Mouse (Mus musculus): ENCODE results near the gene Exd2.
A peak's percentile ranks its signal among the peaks of the same experiment; 100 is the strongest.
"Not testable (repeated sequence)": the region's sequence is repeated elsewhere in the genome, so short reads cannot be mapped to it uniquely, and the experiment has no call there.

Gene Exd2

GRCm38 (mm10) chr12:80462942-80463651, at the start of gene Exd2:
Gene Exd2 (plus strand): TSS chr12:80463095.
- peak; percentile 16 for DNase-seq (ENCODE audit: extremely low read depth, low read depth, low spot score)

- no peak for DNase-seq (ENCODE audit: extremely low read depth, low read depth, low spot score)
Measured at GRCm38 (mm10) chr12:80415100-80415499, 47.8 kb upstream of the Exd2 start.

- DNase-seq (ENCODE audit: extremely low read depth, low read depth, low spot score): no peak
Measured at GRCm38 (mm10) chr12:80427683-80428082, 35.2 kb upstream of the Exd2 start.

GRCm38 (mm10) chr12:80433266-80433665, 29.6 kb upstream of the Exd2 start:
- DNase-seq (ENCODE audit: extremely low read depth, low read depth, low spot score): no peak

GRCm38 (mm10) chr12:80434601-80434960, 28.3 kb upstream of the Exd2 start:
- DNase-seq (ENCODE audit: extremely low read depth, low read depth, low spot score): no peak

GRCm38 (mm10) chr12:80434961-80435691, 27.8 kb upstream of the Exd2 start:
- DNase-seq (ENCODE audit: extremely low read depth, low read depth, low spot score): no peak

GRCm38 (mm10) chr12:80435887-80436286, 27.0 kb upstream of the Exd2 start:
- DNase-seq (ENCODE audit: extremely low read depth, low read depth, low spot score): no peak

- no peak for DNase-seq (ENCODE audit: extremely low read depth, low read depth, low spot score)
Measured at GRCm38 (mm10) chr12:80436336-80436976, 26.4 kb upstream of the Exd2 start, which contains the start of gene Dcaf5. Gene Dcaf5 (minus strand): TSS chr12:80436601.

GRCm38 (mm10) chr12:80437051-80437675, 25.7 kb upstream of the Exd2 start:
- DNase-seq (ENCODE audit: extremely low read depth, low read depth, low spot score): no peak

- no peak for DNase-seq (ENCODE audit: extremely low read depth, low read depth, low spot score)
Measured at GRCm38 (mm10) chr12:80440957-80441356, 21.9 kb upstream of the Exd2 start.

- DNase-seq (ENCODE audit: extremely low read depth, low read depth, low spot score): no peak
Measured at GRCm38 (mm10) chr12:80444525-80445109, 18.3 kb upstream of the Exd2 start.

- DNase-seq (ENCODE audit: extremely low read depth, low read depth, low spot score): no peak
Measured at GRCm38 (mm10) chr12:80453506-80453905, 9.4 kb upstream of the Exd2 start.

- DNase-seq (ENCODE audit: extremely low read depth, low read depth, low spot score): no peak
Measured at GRCm38 (mm10) chr12:80458033-80458432, 4.9 kb upstream of the Exd2 start.

- DNase-seq (ENCODE audit: extremely low read depth, low read depth, low spot score): not testable (repeated sequence)
Measured at GRCm38 (mm10) chr12:80462292-80462896, 501 bp upstream of the Exd2 start.

- no peak for DNase-seq (ENCODE audit: extremely low read depth, low read depth, low spot score)
Measured at GRCm38 (mm10) chr12:80463666-80464269, 873 bp downstream of the Exd2 start.

- no peak for DNase-seq (ENCODE audit: extremely low read depth, low read depth, low spot score)
Measured at GRCm38 (mm10) chr12:80470206-80470605, 7.3 kb downstream of the Exd2 start.

- no peak for DNase-seq (ENCODE audit: extremely low read depth, low read depth, low spot score)
Measured at GRCm38 (mm10) chr12:80471926-80472325, 9.0 kb downstream of the Exd2 start.

GRCm38 (mm10) chr12:80473731-80474130, 10.8 kb downstream of the Exd2 start:
- DNase-seq (ENCODE audit: extremely low read depth, low read depth, low spot score): no peak

- no peak for DNase-seq (ENCODE audit: extremely low read depth, low read depth, low spot score)
Measured at GRCm38 (mm10) chr12:80479986-80480385, 17.1 kb downstream of the Exd2 start.

- DNase-seq (ENCODE audit: extremely low read depth, low read depth, low spot score): no peak
Measured at GRCm38 (mm10) chr12:80483397-80483796, 20.5 kb downstream of the Exd2 start.
